Mouse (Mus musculus) CH12.LX (cell line): ENCODE results near the gene Mrgprg. TPM values are rescaled to one million over a fixed set of nuclear protein-coding genes. Genes with fewer than 3 reads are reported as not detected.

Experiments used
- DNase-seq: peaks from one replicate; pipeline ENCODE4 v3.0.0-alpha.2; 2013; ENCODE audit errors: extremely low read depth
- H3K27ac ChIP-seq: 2 replicates; pipeline ENCODE4 v1.5.1; 2012; ENCODE audit warnings: low read depth, mild to moderate bottlenecking, control low read depth, moderate library complexity; ENCODE audit not compliant: insufficient read depth
- H3K27me3 ChIP-seq: replicated peaks from 2 replicates; pipeline ENCODE3; 2012; ENCODE audit warnings: inconsistent platforms
- H3K36me3 ChIP-seq, 2 experiments: replicated peaks in 1 of 2; 2 replicates each; pipeline versions ENCODE3 to v1.6.1; 2012; ENCODE audit warnings: inconsistent platforms in 1 of 2, low read length in 1 of 2, mild to moderate bottlenecking in 1 of 2, mixed read lengths in 1 of 2, moderate library complexity in 1 of 2; ENCODE audit not compliant: control insufficient read depth in 1 of 2, insufficient read depth in 1 of 2
- H3K4me1 ChIP-seq, 2 experiments: 2 replicates each; pipeline ENCODE4 v1.6.1; 2012; ENCODE audit warnings: inconsistent platforms in 1 of 2, moderate library complexity in 1 of 2; ENCODE audit not compliant: insufficient read depth in 2 of 2, control insufficient read depth in 1 of 2
- H3K4me2 ChIP-seq: 2 replicates; pipeline ENCODE4 v1.6.1; 2012; ENCODE audit warnings: low read depth, mild to moderate bottlenecking, control low read depth; ENCODE audit not compliant: poor library complexity, insufficient read depth, severe bottlenecking
- H3K4me3 ChIP-seq, 3 experiments: fragments of 150-350 bp in 1 of 3; sonication (generic) in 1 of 3; replicated peaks in 1 of 3; 2 replicates each; pipeline versions ENCODE3 to v1.5.1; 2011 to 2012; ENCODE audit warnings: low read depth in 2 of 3, low read length in 2 of 3, mild to moderate bottlenecking in 2 of 3, moderate library complexity in 2 of 3, control low read depth in 1 of 3, improper control_type of control experiment in 1 of 3, inconsistent platforms in 1 of 3, mixed read lengths in 1 of 3; ENCODE audit not compliant: poor library complexity in 1 of 3
- H3K79me2 ChIP-seq: replicated peaks from 2 replicates; pipeline ENCODE4 v1.6.1; 2012; ENCODE audit warnings: mild to moderate bottlenecking, moderate library complexity; ENCODE audit not compliant: control insufficient read depth, poor library complexity, insufficient read depth, severe bottlenecking; ENCODE audit errors: extremely low read depth
- H3K9ac ChIP-seq: 2 replicates; pipeline ENCODE4 v1.6.1; 2012; ENCODE audit warnings: low read depth, mild to moderate bottlenecking, control low read depth, moderate library complexity; ENCODE audit not compliant: insufficient read depth
- H3K9me3 ChIP-seq: replicated peaks from 2 replicates; pipeline ENCODE3; 2012; ENCODE audit warnings: low read length, inconsistent platforms, mixed read lengths
- E2F4 ChIP-seq: IDR thresholded peaks from 2 replicates; pipeline ENCODE4 v1.6.1; 2011; ENCODE audit warnings: low read depth, low read length, improper control_type of control experiment; ENCODE audit not compliant: insufficient replicate concordance
- ELF1 ChIP-seq: IDR thresholded peaks from 2 replicates; pipeline ENCODE4 v1.6.1; 2014; ENCODE audit warnings: low read depth, mild to moderate bottlenecking, inconsistent platforms, low read length, improper control_type of control experiment
- ETS1 ChIP-seq: conservative IDR thresholded peaks from 2 replicates; pipeline ENCODE4 v1.6.1; 2012; ENCODE audit warnings: low read depth, mild to moderate bottlenecking, inconsistent platforms, low read length, improper control_type of control experiment, moderate library complexity
- IRF4 ChIP-seq: IDR thresholded peaks from 2 replicates; pipeline ENCODE4 v1.6.1; 2014; ENCODE audit warnings: low read depth, mild to moderate bottlenecking, inconsistent platforms, low read length, improper control_type of control experiment
- MXI1 ChIP-seq: IDR thresholded peaks from 2 replicates; pipeline ENCODE4 v1.6.1; 2011; ENCODE audit warnings: mild to moderate bottlenecking, low read depth, low read length, improper control_type of control experiment
- NELFE ChIP-seq: IDR thresholded peaks from 2 replicates; pipeline ENCODE4 v1.6.1; 2011; ENCODE audit warnings: low read depth, low read length, improper control_type of control experiment
- POLR2A ChIP-seq: IDR thresholded peaks from 2 replicates; pipeline ENCODE4 v1.6.1; 2011; ENCODE audit warnings: low read depth, mild to moderate bottlenecking, improper control_type of control experiment, low read length
- SIN3A ChIP-seq: IDR thresholded peaks from 2 replicates; pipeline ENCODE4 v1.6.1; 2012; ENCODE audit warnings: low read length, improper control_type of control experiment, inconsistent platforms
- USF1 ChIP-seq: IDR thresholded peaks from 2 replicates; pipeline ENCODE4 v1.6.1; 2014; ENCODE audit warnings: low read depth, mild to moderate bottlenecking, inconsistent platforms, low read length, improper control_type of control experiment
- dilution Hi-C: fragments of 300-500 bp; cut with MboI; formaldehyde crosslinking; loops from 2 replicates; pipeline ENCODE4 v1.14.3; 2020; ENCODE audit warnings: low sequenced_read_pairs; ENCODE audit not compliant: extremely low pct_unique_long_range_greater_than_20kb, extremely low pct_ligation_motif_present
- in situ Hi-C: fragments of 300-500 bp; cut with MboI; formaldehyde crosslinking; loops from 3 replicates; pipeline ENCODE4 v1.14.3; 2019; ENCODE audit warnings: low sequenced_read_pairs, low pct_ligation_motif_present, low pct_unique_long_range_greater_than_20kb, mixed read lengths
- polyA plus RNA-seq: library from polyadenylated mRNA; unstranded; fragments of >175 nt; gene quantifications from 2 replicates; pipeline ENCODE4 v1.2.1, GENCODE M21; 2012; ENCODE audit warnings: low read depth; ENCODE audit not compliant: insufficient read length
- total RNA-seq, 2 experiments: library from RNA; depleted of rRNA; stranded (reverse); fragments of 300-350 nt in 1 of 2; fragments of >200 nt in 1 of 2; gene quantifications; 2 replicates each; pipeline ENCODE4 v1.2.3; 2012 to 2014

Mrgprg gene
- total and polyA plus RNA-seq, 3 experiments, result not detected

DNA sequence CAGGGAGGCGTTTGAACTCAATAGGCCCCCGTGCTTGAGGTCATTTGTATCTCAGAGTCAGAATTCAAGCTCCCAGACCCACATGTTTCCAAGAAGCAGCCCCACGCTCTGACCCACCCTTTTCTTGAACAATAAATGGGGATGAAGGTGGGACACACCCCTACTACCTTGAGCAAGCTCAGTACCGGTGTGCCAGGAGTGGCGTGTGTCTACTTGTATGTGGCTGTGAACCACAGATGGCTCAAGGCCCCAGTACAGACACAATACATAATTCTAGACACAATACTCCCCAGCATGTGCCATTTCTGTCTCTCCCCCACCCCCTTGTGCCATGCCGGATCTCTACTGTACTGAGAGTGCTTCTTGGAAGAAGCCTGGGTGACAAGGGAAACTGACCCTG, 28.6 kb downstream of the Mrgprg start:
- TF ChIP-seq MXI1 (no peak), ETS1 (no peak), IRF4 (no peak), ELF1 (no peak)
- H3K4me2 ChIP-seq, result no peak overlapping the region
- no peaks in the 10 kb centered on the region for H3K36me3 ChIP-seq
- H3K27ac ChIP-seq, result no peak overlapping the region
- H3K4me1 ChIP-seq, result no peaks in the 10 kb centered on the region
- no peak overlapping the region for H3K9ac ChIP-seq
- H3K4me3 ChIP-seq, result no peak overlapping the region
- dilution Hi-C loops (no loop called here), in situ Hi-C loops (loop anchor here (25.0 kb wide), 1 partner anchor 601 kb away; no protein-coding TSS in a partner anchor)
- peaks cover 86% of the 10 kb centered on the region for H3K27me3 ChIP-seq
- no peaks in the 10 kb centered on the region for H3K9me3 ChIP-seq
- H3K79me2 ChIP-seq, result no peaks in the 10 kb centered on the region
- no peak for DNase-seq

DNA sequence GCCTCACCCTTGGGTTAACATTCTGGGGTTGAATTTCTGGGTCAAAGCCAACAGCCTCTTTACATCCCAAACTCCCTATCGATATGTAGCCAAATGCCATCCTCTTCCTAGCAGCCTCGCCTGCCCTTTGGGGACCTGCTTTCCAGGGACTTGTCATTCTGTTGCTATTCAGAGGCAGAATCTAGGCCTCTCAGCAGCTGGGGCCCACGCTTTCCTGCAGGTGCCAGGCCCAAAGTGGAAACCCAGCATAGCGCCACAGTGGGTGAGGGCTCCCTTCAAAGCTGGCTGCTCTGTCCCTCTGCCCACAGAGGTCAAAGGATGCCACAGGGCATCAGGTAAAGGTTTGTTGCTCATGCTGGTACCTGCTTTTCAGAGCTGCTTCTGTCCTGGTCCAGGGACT, 33.0 kb downstream of the Mrgprg start:
- no peak for TF ChIP-seq E2F4
- no peak for TF ChIP-seq SIN3A
- no peak overlapping the region for H3K9ac ChIP-seq
- no peaks in the 10 kb centered on the region for H3K4me1 ChIP-seq
- no peak overlapping the region for H3K4me3 ChIP-seq
- dilution Hi-C loops (no loop called here), in situ Hi-C loops (loop anchor here (25.0 kb wide), 1 partner anchor 596 kb away; no protein-coding TSS in a partner anchor)
- DNase-seq, result no peak
- H3K27me3 ChIP-seq, result peaks cover 78% of the 10 kb centered on the region
- no peaks in the 10 kb centered on the region for H3K36me3 ChIP-seq
- no peaks in the 10 kb centered on the region for H3K9me3 ChIP-seq
- no peak overlapping the region for H3K27ac ChIP-seq
- H3K4me2 ChIP-seq, result no peak overlapping the region
- H3K79me2 ChIP-seq, result no peaks in the 10 kb centered on the region

DNA sequence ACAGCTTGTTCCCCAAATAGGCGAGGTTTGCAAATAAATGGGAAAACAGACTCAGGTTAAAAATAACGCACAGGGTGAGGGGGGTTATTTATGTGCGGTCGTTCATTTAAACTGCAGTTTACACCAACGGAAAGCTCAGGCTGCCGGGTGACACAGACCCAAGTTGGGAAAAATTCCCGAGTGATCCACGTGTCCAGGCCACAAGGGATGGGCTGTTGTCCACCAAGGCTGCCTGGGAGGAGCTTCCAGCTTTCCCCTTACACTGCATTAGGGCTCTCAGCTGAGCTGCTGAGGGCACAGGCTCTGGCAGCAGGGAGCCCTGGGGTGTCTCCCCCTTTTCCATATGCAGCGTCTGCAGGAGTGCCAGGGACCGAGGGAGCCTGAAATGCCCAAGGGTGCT, 36.9 kb downstream of the Mrgprg start:
- no peaks in the 10 kb centered on the region for H3K36me3 ChIP-seq
- no peak for TF ChIP-seq USF1
- no peak for TF ChIP-seq ETS1
- no peak for TF ChIP-seq NELFE
- TF ChIP-seq POLR2A, result no peak
- in situ Hi-C loops, result loop anchor here (25.0 kb wide), 1 partner anchor 593 kb away; no protein-coding TSS in a partner anchor

More for the DNA sequence above, 36.9 kb downstream of the Mrgprg start:
- Histone ChIP-seq H3K4me3 (no peak overlapping the region), H3K27me3 (peaks cover 86% of the 10 kb centered on the region), H3K9ac (no peak overlapping the region), H3K27ac (no peak overlapping the region), H3K79me2 (no peaks in the 10 kb centered on the region), H3K4me1 (no peaks in the 10 kb centered on the region; a peak in 1 of 4 replicates), H3K9me3 (no peaks in the 10 kb centered on the region), H3K4me2 (no peak overlapping the region)
- no peak for DNase-seq
- dilution Hi-C loops, result no loop called here
